9 mouse cellular contexts compared by ENCODE assay signal in the genomic region with DNA sequence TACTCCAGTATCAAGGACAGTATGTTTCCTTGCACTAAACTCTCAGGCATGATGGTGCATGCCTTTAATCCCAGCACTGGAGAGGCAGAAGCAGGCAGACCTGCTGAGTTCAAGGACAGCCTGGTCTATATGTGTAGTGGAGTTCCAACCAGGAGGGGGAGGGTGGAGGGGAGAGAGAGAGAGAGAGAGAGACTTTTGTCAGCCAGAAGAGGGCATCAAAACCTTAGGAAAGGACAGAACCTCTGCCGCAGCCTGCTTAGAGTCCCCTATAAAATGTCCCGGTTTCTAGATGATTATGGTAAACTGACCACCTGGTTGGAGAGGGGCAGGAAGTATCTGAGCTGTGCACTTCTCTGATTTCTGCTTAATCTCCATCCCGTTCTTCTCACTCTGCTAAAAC. TPM values are rescaled to one million over a fixed set of nuclear protein-coding genes. Genes with fewer than 3 reads are reported as not detected.
A peak's percentile ranks its signal among the peaks of the same experiment; 100 is the strongest.
DNase-seq lines count a peak whose midpoint lies in the region; ATAC-seq and TF ChIP-seq lines count a peak whose summit lies in the region.
"Had no signal": no experiment of that assay in that cellular context is flagged by ENCODE, and none has a peak within 500 bp of the region (broad histone marks: within the 10 kb centered on the region; RNA-seq: fewer than 3 reads in every experiment).

No protein-coding gene starts in this region.

- TF ChIP-seq RAD21 in CH12.LX (IDR thresholded peaks at IDR 0.05; ENCODE audit: low read depth, low read length), result peak; percentile 79

- ATAC-seq in heart, embryonic 15.5 days (replicated peaks; ENCODE audit: insufficient number of reproducible peaks, insufficient read depth, low FRiP score, low read depth), result no peak; the same call in 1 of the 2 replicates
- ATAC-seq in liver, embryonic 16.5 days (ENCODE audit: low read depth), result peak; percentile 23; the same call in 1 of the 2 replicates

- H3K79me2 ChIP-seq in CH12.LX (replicated peaks; ENCODE audit: control insufficient read depth, extremely low read depth, insufficient read depth, poor library complexity, severe bottlenecking), result no peaks in the 10 kb centered on the region

- peaks cover 11% of the 10 kb centered on the region; the same call in 1 of the 2 replicates for H3K27me3 ChIP-seq in heart, embryonic 15.5 days
- H3K27me3 ChIP-seq in CH12.LX (replicated peaks), result no peaks in the 10 kb centered on the region
- H3K27me3 ChIP-seq in liver, embryonic 16.5 days (ENCODE audit: control insufficient read depth, insufficient read depth, low read depth, low read length), result no peaks in the 10 kb centered on the region

- H3K9ac ChIP-seq in heart, embryonic 15.5 days, result 0 out of 2 replicates have a peak overlapping the region, but pooled peaks have one; percentile 4
- no peak overlapping the region for H3K9ac ChIP-seq in CH12.LX (ENCODE audit: insufficient read depth, low read depth)
- H3K9ac ChIP-seq in liver, embryonic 16.5 days (ENCODE audit: low read depth, low read length), result no peak overlapping the region

- H3K4me3 ChIP-seq in heart, embryonic 15.5 days, result no peak overlapping the region
- no peak overlapping the region for H3K4me3 ChIP-seq in CH12.LX (replicated peaks in 1 of 3; ENCODE audit: low read depth in 2 of 3, low read length in 2 of 3, poor library complexity in 1 of 3)
- no peak overlapping the region for H3K4me3 ChIP-seq in liver, embryonic 16.5 days (ENCODE audit: low read depth, low read length)
- H3K4me3 ChIP-seq: megakaryocyte, embryonic 14.5 days had no signal

- no peak for TF ChIP-seq EP300 in CH12.LX (IDR thresholded peaks at IDR 0.05; ENCODE audit: low read length)

- no peak overlapping the region for H3K27ac ChIP-seq in heart, embryonic 15.5 days
- H3K27ac ChIP-seq in CH12.LX (ENCODE audit: insufficient read depth, low read depth), result no peak overlapping the region
- no peak overlapping the region for H3K27ac ChIP-seq in liver, embryonic 16.5 days (ENCODE audit: low read length)

- H3K36me3 ChIP-seq in heart, embryonic 15.5 days, result no peaks in the 10 kb centered on the region
- H3K36me3 ChIP-seq in CH12.LX (replicated peaks in 1 of 2; ENCODE audit: control insufficient read depth in 1 of 2, insufficient read depth in 1 of 2, low read length in 1 of 2), result no peaks in the 10 kb centered on the region
- no peaks in the 10 kb centered on the region for H3K36me3 ChIP-seq in liver, embryonic 16.5 days (ENCODE audit: control insufficient read depth, insufficient read depth)

- 4% methylated on average over 3 of the region's 3 CpGs for WGBS in heart, embryonic 15.5 days
- 16% methylated on average over 3 of the region's 3 CpGs for WGBS in liver, embryonic 16.5 days (ENCODE audit: insufficient replicate concordance)

- dilution Hi-C loops in CH12.LX (cut with MboI; ENCODE audit: extremely low pct_ligation_motif_present, extremely low pct_unique_long_range_greater_than_20kb, low sequenced_read_pairs), result no loop called here

- peak; percentile 13 to 83; a peak in 2 of 4 replicates for TF ChIP-seq CTCF in CH12.LX (conservative IDR thresholded peaks at IDR 0.05 in 1 of 2, IDR thresholded peaks at IDR 0.05 in 1 of 2; ENCODE audit: low read depth in 2 of 2, low read length in 2 of 2)

- no peaks in the 10 kb centered on the region for H3K9me3 ChIP-seq in heart, embryonic 15.5 days (replicated peaks)
- no peaks in the 10 kb centered on the region for H3K9me3 ChIP-seq in CH12.LX (replicated peaks; ENCODE audit: low read length)
- no peaks in the 10 kb centered on the region for H3K9me3 ChIP-seq in liver, embryonic 16.5 days (replicated peaks; ENCODE audit: control insufficient read depth, low read length)
- H3K9me3 ChIP-seq: megakaryocyte, embryonic 14.5 days had no signal

- no peak overlapping the region for H3K4me2 ChIP-seq in heart, embryonic 15.5 days
- H3K4me2 ChIP-seq in CH12.LX (ENCODE audit: insufficient read depth, low read depth, poor library complexity, severe bottlenecking), result peak overlapping the region; percentile 52
- no peak overlapping the region for H3K4me2 ChIP-seq in liver, embryonic 16.5 days (ENCODE audit: low read depth, low read length)

- peaks cover 5% of the 10 kb centered on the region; the same call in 1 of the 2 replicates for H3K4me1 ChIP-seq in heart, embryonic 15.5 days (replicated peaks)
- peaks cover 8 to 38% of the 10 kb centered on the region in 2 experiments for H3K4me1 ChIP-seq in CH12.LX (ENCODE audit: control insufficient read depth in 1 of 2, insufficient read depth in 2 of 2)
- peaks cover 9% of the 10 kb centered on the region for H3K4me1 ChIP-seq in liver, embryonic 16.5 days (ENCODE audit: control insufficient read depth, low read depth, low read length)

- no peak for TF ChIP-seq POLR2A in CH12.LX (IDR thresholded peaks at IDR 0.05; ENCODE audit: low read depth, low read length)

- no peak for DNase-seq in heart, adult 8-10 months (ENCODE audit: low spot score)
- peak; percentile 52 for DNase-seq in CH12.LX (ENCODE audit: extremely low read depth)
- peak; percentile 49 for DNase-seq in embryo, embryonic 10.5 days (ENCODE audit: low spot score)
- DNase-seq in adrenal gland, adult 8-10 months, result no peak
- no peak for DNase-seq in gastrocnemius, adult 18-20 months (ENCODE audit: low spot score)
- DNase-seq in ovary, postnatal 14 days (ENCODE audit: low spot score), result no peak

- in situ Hi-C loops in CH12.LX (cut with MboI; ENCODE audit: low pct_ligation_motif_present, low pct_unique_long_range_greater_than_20kb, low sequenced_read_pairs), result loop anchor here (10.0 kb wide), 2 partner anchors 186 to 406 kb away; a partner anchor contains a TSS

TF ChIP-seq in CH12.LX, 34 proteins besides CTCF, POLR2A, EP300 and RAD21 (continues in another document):
- TF ChIP-seq CHD2 (IDR thresholded peaks at IDR 0.05; ENCODE audit: low read length) (no peak), RCOR1 (conservative IDR thresholded peaks at IDR 0.05; ENCODE audit: low read depth, low read length) (no peak), ZKSCAN1 (IDR thresholded peaks at IDR 0.05; ENCODE audit: borderline replicate concordance, low read depth, low read length) (no peak), GABPA (IDR thresholded peaks at IDR 0.05; ENCODE audit: insufficient replicate concordance, low read depth, low read length) (no peak), UBTF (IDR thresholded peaks at IDR 0.05; ENCODE audit: low read depth, low read length) (no peak), CHD1 (IDR thresholded peaks at IDR 0.05; ENCODE audit: low read depth, low read length) (no peak), SIN3A (IDR thresholded peaks at IDR 0.05; ENCODE audit: low read length) (no peak), ETS1 (conservative IDR thresholded peaks at IDR 0.05; ENCODE audit: low read depth, low read length) (no peak), JUN (IDR thresholded peaks at IDR 0.05; ENCODE audit: insufficient read depth, low read depth, low read length) (no peak), TBP (conservative IDR thresholded peaks at IDR 0.05; ENCODE audit: low read depth, low read length) (no peak), MAZ (IDR thresholded peaks at IDR 0.05; ENCODE audit: low read depth, low read length) (0 out of 2 replicates have a peak, but pooled peaks have one; percentile 41), E2F4 (IDR thresholded peaks at IDR 0.05; ENCODE audit: insufficient replicate concordance, low read depth, low read length) (no peak), ELF1 (IDR thresholded peaks at IDR 0.05; ENCODE audit: low read depth, low read length) (no peak), KAT2A (IDR thresholded peaks at IDR 0.05; ENCODE audit: insufficient replicate concordance, low read length) (no peak), NELFE (IDR thresholded peaks at IDR 0.05; ENCODE audit: low read depth, low read length) (peak; percentile 14; the same call in 1 of the 2 replicates), TCF12 (IDR thresholded peaks at IDR 0.05; ENCODE audit: low read depth, low read length) (no peak), MAFK (IDR thresholded peaks at IDR 0.05; ENCODE audit: insufficient replicate concordance, low read length) (no peak), MEF2A (IDR thresholded peaks at IDR 0.05; ENCODE audit: borderline replicate concordance, low read depth, low read length) (peak; percentile 3; the same call in 1 of the 2 replicates), MAX (IDR thresholded peaks at IDR 0.05; ENCODE audit: low read length) (no peak), NRF1 (IDR thresholded peaks at IDR 0.05; ENCODE audit: low read depth, low read length) (no peak), MXI1 (IDR thresholded peaks at IDR 0.05; ENCODE audit: low read depth, low read length) (no peak), USF1 (IDR thresholded peaks at IDR 0.05; ENCODE audit: low read depth, low read length) (no peak), MYC (IDR thresholded peaks at IDR 0.05; ENCODE audit: low read depth, low read length) (0 out of 2 replicates have a peak, but pooled peaks have one; percentile 20), USF2 (conservative IDR thresholded peaks at IDR 0.05; ENCODE audit: low read depth, low read length) (no peak), IRF4 (IDR thresholded peaks at IDR 0.05; ENCODE audit: low read depth, low read length) (peak; percentile 50; the same call in 1 of the 2 replicates), ZNF384 (IDR thresholded peaks at IDR 0.05; ENCODE audit: low read depth, low read length) (no peak), ZMIZ1 (IDR thresholded peaks at IDR 0.05; ENCODE audit: low read depth, low read length) (no peak)

RNA-seq across cellular contexts. Expression of a gene that starts 20.1 kb away (rescaled TPM):
- polyA plus RNA-seq in heart, embryonic 15.5 days (2015; fragmentation: Nextera tagmentation; extraction: Ambion mirVana), result 9.2 and 10.6 TPM in 2 replicates
- 1 to 10 TPM in 2 of 4 experiments, under 1 TPM in 2; 0.46 to 4.2 (median 1.2) TPM for total RNA-seq in heart, adult 8-10 months (2022)
- total RNA-seq in CH12.LX (2012; rRNA removed) (0.80 and 1.8 TPM in 2 replicates), CH12.LX (2014; rRNA removed) (1.5 and 2.9 TPM in 2 replicates)
- polyA plus RNA-seq in CH12.LX (2012; ENCODE audit: insufficient read length, low read depth), result 1.1 and 1.6 TPM in 2 replicates
- polyA plus RNA-seq in liver, embryonic 16.5 days (2015; fragmentation: Nextera tagmentation; extraction: Ambion mirVana), result 7.0 and 7.6 TPM in 2 replicates
- 10 to 100 TPM in 2 of 4 experiments, 1 to 10 TPM in 2; 4.6 to 26.8 (median 8.9) TPM for total RNA-seq in adrenal gland, adult 8-10 months (2022)
- under 1 TPM; 0.68 to 0.69 TPM for total RNA-seq in gastrocnemius, adult 18-20 months (2021)

RNA-seq across cellular contexts. Expression of a gene that starts 46.8 kb away (rescaled TPM):
- polyA plus RNA-seq in heart, embryonic 15.5 days (2015; fragmentation: Nextera tagmentation; extraction: Ambion mirVana), result 0.24 and 1.1 TPM in 2 replicates
- under 1 TPM in 2 of 4 experiments, not detected in 2; 0.17 to 0.22 TPM for total RNA-seq in heart, adult 8-10 months (2022)
- total RNA-seq in CH12.LX (2012; rRNA removed), result not detected in 2 replicates
- not detected in 2 replicates for total RNA-seq in CH12.LX (2014; rRNA removed)
- polyA plus RNA-seq in CH12.LX (2012; ENCODE audit: insufficient read length, low read depth), result not detected in 2 replicates
- polyA plus RNA-seq in liver, embryonic 16.5 days (2015; fragmentation: Nextera tagmentation; extraction: Ambion mirVana), result 145 and 150 TPM in 2 replicates
- total RNA-seq in adrenal gland, adult 8-10 months (2022), result 10 to 100 TPM in 2 of 4 experiments, 1 to 10 TPM in 1, under 1 TPM in 1; 0.86 to 19.5 (median 7.6) TPM
- under 1 TPM; 0.66 to 0.78 TPM for total RNA-seq in gastrocnemius, adult 18-20 months (2021)

Comparison
In these comparisons a context has a peak if more than half of its experiments do, and no peak if none do; other contexts are left out.
1. DNase-seq: peak in CH12.LX (single experiment) and embryo, embryonic 10.5 days (single experiment); none in heart, adult 8-10 months (single experiment), adrenal gland, adult 8-10 months (single experiment), gastrocnemius, adult 18-20 months (single experiment) and ovary, postnatal 14 days (single experiment).